Mouse (Mus musculus) T-helper 17 cell (primary cell): ENCODE data around the gene Mdga1.

ENCODE experiments used
- in situ Hi-C, 2 experiments: fragments of 300-600 bp; cut with MboI, MseI; formaldehyde crosslinking; loops; 1 replicate in 1 of 2; 2 replicates in 1 of 2; pipeline ENCODE4 v1.15.1; 2025; ENCODE audit warnings: high pct_unique_total_duplicates in 2 of 2

The Mdga1 gene

DNA sequence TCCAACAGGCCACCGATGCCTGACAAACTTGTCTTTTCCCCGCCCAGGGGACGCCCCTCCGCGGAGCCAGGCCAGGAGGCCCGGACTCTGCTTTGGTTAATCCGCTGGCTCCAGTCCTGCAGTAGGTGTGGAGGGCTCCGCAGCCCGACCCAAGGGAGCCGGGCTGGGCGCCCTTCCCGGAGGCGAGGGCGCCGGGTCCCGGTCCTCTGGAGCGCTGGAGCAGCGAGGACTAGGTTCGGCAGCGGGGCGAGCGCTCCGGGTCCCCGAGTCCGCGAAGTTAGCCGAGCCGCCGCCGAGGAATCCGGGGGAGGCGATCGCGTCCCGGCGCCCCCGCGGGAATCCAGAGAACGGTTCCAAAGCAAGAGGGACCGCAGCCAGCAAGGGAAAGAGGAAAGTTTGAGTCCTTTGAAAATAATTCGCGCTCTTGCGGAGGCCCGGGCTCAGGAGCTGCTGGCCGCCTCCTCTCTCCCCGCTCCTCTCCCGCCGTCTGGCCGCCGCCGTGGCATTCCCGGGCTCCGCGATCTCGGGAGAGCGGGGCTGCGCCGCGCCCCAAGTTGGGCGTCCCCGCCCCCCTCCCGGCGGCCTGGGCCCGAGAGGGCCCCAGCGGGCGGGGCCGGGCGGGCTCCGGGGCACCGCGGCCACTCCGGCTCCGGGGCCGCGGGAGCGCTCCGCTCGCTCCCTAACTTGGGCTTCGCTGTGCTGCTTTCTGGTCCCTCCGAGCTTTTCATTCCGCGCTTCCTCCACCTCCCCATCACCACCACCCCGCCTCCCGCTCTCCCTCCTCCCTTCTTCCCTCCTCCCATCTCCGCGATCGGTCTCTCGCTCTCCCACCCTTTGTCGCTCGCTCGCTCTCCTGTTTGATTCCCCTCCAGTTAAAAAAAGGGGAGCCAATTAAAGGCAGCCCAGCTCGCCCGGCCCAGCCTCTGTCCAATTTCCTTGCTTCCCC, 81.7 kb downstream of the Mdga1 start:
- in situ Hi-C loops, result no loop called here

DNA sequence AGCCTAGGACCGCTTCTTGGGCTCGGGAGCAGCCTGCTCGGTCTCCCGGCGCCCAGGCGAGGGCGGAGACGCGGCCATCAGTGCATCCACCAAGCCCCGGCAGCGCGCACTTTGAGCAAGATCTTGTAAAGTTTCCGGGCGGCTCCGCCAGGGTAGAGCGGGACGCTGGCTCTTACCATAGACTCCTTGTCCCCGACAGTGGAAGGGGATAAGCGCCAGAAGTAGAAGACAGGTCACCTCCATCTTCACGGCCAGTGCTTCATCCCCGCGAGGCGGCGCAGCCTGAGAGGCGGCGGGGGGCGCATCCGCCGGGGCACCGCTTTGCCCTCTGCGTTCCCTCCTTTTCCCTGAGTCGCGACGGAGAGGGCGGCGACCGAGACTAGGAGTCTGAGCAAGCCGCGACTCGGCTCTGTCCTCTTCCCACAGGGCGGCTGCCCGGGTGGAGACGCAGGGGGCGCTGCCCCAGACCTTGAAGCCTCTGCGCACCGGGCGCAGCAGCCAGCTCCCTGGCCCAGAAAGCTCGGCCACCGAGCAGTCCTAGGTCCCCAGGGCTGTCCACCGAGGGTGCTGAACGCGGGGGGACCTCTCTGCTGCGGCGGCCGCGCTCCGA, 82.5 kb downstream of the Mdga1 start:
- in situ Hi-C loops, result no loop called here

DNA sequence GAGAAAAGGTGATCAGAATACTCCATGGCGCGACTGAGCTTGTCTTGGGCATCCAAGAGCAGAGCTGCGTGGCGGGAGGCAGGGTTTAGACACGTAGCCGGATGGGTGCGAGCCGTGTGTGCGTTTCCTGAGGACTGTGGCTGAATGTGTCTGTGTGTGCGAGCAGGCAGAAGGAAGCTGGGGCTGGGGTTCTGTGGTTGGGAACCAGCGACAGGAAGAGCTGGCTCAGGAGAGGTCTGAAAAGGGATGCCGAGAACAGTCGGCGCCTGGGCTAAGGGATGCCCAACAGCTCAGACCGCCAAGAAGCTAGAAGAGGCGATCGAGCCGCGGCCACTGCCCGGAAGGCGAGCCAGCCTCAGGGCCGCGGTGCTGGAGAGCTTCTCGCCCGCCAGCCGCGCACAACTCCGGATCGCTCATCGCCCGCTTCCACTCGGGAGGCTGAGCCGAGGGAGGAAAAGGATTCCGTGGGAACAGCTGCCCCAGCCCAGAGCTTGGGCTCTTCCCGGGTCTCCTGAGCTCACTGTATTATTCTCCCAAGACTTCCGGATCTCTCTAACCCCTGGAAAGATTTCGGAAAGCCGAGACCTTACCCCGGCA, 83.1 kb downstream of the Mdga1 start:
- in situ Hi-C loops, result no loop called here

DNA sequence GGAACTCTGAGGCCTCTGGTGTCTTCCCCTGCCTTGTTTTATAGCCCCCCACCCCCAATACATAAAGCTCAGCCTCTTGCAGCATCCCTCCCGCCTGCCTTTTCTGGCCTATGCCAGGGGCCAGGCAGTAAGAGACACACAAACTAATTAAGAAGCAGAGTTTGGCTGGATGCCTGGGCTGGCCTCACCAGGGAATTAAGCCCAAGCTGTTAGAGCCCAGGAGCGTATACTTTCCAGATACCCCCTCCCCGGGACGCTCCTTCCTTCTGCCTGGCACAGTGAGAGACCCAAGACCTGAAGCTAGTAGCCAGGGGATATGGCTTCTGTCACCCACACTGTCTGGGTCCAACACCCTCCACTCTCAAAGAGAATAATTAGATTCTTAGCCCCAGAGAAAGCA, 83.8 kb downstream of the Mdga1 start:
- in situ Hi-C loops, result no loop called here

DNA sequence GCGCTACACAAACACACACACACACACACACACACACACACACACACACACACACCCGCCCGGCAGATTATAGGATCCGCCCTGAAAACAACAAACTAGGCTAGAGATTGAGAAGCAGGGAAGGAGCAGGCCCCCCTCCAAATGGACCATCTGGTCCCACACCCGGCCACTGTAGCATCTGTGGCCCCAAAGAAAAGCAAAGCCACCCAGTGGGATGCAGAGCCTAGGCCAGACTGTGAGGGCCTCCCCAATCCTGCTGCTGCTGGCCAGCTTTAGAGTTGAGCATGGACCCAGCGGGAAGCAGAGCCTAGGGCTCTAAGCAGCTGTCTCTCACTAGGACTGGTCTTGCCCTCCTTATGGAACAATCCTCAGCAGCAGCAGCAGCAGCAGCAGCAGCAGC, 85.3 kb downstream of the Mdga1 start:
- in situ Hi-C loops, result loop anchor here in 1 of 2 experiments (5.0 kb wide), 1 partner anchor 122 kb away; no protein-coding TSS in a partner anchor

DNA sequence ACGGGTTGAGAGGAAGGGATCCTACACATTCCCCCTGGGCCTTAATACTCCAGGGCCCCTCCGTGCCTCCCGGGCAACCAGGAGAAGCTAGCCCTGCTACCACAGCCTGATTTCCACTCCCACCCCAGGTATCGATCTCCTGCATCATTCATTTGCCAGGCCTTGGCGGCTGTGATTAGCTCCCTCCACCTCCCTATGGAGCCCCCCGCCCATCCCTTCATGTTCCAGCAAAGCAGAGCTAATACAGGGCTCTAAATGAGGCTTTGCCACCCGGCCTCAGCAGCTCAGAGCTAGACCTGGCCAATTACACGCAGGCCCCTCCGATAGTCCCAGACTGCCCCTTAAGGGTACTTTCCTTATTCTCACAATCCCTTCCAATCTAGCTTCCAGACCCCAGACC, 86.5 kb downstream of the Mdga1 start:
- in situ Hi-C loops, result loop anchor here in 1 of 2 experiments (5.0 kb wide), 1 partner anchor 121 kb away; no protein-coding TSS in a partner anchor

- in situ Hi-C loops, result loop anchor here in 1 of 2 experiments (5.0 kb wide), 1 partner anchor 121 kb away; no protein-coding TSS in a partner anchor
These were observed 87.0 kb downstream of the Mdga1 start for GRCm38 (mm10) chr17:29882885-29883284.

DNA sequence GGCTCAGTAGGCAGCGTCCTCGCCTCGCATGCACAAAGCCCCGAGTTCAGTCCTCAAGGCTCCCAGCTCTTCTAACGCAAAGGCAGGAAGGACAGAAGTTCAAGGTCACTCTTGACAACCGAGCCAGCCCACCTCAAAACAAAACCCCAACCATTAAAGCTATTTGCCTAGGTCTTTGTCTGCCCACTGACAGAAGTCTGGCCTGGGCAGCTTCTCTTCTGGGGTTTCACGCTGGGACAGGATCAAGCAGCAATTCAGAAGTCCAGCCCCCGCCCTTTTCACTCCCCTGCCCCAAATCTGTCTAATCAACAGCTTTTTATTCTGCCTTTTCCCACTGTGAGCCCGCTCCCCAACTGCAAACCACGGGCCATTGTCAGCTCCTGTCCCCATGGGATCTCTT, 89.6 kb downstream of the Mdga1 start:
- in situ Hi-C loops, result loop anchor here in 1 of 2 experiments (5.0 kb wide), 1 partner anchor 118 kb away; no protein-coding TSS in a partner anchor

DNA sequence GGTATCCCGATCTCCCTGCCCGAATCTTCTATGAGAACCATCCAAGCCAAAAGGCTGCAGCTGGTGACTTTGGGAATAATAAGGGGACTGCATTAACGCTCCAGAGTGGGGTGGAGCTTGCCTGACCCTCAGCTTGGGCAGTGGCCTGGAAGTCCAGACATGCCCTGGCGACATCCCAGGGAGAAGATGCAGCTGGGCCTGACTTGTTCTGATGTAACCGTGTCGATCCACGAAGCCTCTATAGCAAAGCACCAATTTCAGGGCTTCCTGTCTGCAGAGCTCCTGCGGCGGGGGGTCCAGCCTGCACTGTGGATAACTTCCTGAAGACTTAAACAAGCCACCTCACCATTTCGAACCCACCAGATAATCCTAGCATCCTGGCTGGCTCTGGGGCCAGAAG, 90.9 kb downstream of the Mdga1 start:
- in situ Hi-C loops, result loop anchor here in 1 of 2 experiments (5.0 kb wide), 1 partner anchor 77 kb away; no protein-coding TSS in a partner anchor

DNA sequence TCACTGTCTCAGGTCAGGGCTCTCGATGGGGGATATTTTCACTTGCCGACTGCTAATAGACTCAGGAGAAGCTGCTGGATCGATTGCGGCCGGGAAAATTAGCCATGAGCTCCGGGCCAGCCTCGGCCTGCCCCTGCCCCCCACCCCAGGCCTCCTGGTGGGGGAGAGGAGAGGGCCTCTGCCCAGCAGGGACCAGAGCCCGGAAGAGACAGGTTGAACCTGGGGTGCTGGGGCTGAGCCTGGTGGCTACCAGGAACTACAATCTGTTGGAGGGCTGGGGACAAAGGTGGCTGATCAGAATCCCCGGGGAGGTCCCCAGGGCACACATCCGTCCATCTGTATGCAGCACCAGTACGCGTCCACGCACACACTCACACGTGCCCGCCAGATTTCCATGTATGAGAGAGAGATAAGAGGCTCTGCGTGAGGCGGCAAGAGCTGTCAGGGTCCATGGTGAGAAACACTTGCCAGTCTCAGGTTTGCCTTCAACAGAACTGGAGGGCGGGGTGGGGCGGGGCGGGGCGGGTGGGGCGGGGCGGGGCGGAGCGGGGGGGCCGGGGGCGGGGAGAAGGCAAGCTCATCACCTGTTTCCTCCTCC, 95.7 kb downstream of the Mdga1 start:
- in situ Hi-C loops, result no loop called here

DNA sequence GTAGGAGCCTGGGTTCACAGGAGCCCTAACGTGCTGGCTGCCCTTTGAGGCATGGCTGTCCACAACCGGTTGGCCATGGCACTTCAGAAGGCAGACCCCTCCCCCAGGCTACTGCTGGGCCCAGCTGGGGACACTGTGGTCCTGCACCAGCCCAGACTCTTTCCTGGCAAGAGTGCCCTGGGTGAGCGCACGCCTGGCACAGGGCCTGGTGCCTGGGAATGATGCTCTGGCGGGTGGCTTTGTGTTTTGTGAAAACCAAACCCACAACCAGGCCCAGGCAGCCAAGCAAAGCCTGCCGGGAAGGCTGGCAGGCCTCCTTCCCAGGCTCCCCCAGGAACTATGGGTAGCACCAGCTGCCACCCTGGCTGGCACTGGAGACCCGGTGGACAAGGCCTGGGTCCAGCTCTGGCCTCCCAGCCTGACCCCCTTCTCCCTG, 96.3 kb downstream of the Mdga1 start:
- in situ Hi-C loops, result no loop called here

- in situ Hi-C loops, result no loop called here
These were observed 99.6 kb downstream of the Mdga1 start for GRCm38 (mm10) chr17:29870316-29870715.

- in situ Hi-C loops, result no loop called here
These were observed 104.0 kb downstream of the Mdga1 start for GRCm38 (mm10) chr17:29865914-29866313.

DNA sequence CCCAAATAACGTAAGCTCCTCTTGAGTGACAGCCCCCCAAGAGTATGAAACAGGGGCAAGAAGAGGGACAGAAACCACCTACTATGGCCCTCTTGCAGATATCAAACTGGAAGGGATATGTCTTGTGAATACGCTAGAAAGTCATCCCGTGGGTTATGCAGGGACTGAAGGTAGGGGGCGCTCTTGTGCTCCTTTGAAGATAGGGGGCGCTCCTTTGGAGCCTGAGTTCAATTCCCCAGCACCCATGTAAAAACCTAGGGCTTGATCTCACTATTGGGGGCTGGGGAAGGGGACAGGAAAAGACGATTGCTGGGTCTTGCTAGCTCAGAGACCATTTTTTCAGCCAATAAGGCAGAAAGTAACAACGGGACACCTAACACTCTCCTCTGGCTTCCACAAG, 105.4 kb downstream of the Mdga1 start:
- in situ Hi-C loops, result no loop called here

GRCm38 (mm10) chr17:29859788-29860283, 110.1 kb downstream of the Mdga1 start:
- in situ Hi-C loops, result no loop called here

DNA sequence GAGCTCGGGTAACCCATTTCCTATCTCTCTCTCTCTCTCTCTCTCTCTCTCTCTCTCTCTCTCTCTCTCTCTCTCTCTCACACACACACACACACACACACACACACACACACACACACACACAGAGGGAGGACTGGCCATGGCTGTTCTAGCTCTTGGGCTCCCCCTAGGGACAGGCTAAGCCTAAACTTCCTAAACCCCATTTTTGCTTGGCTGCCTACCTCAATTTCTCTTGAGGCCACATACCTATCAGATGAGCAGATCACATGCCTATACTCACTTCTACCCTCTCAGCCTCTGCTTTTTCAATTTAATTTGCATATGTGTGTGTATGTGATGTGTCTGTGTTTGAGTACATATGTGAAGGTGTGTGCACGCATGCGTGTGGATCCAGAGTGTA, 111.1 kb downstream of the Mdga1 start:
- in situ Hi-C loops, result no loop called here

- in situ Hi-C loops, result no loop called here
These were observed 113.9 kb downstream of the Mdga1 start for GRCm38 (mm10) chr17:29855702-29856580.

GRCm38 (mm10) chr17:29854835-29855234, 115.1 kb downstream of the Mdga1 start:
- in situ Hi-C loops, result no loop called here

- in situ Hi-C loops, result no loop called here
These were observed 115.5 kb downstream of the Mdga1 start for GRCm38 (mm10) chr17:29854388-29854787.

DNA sequence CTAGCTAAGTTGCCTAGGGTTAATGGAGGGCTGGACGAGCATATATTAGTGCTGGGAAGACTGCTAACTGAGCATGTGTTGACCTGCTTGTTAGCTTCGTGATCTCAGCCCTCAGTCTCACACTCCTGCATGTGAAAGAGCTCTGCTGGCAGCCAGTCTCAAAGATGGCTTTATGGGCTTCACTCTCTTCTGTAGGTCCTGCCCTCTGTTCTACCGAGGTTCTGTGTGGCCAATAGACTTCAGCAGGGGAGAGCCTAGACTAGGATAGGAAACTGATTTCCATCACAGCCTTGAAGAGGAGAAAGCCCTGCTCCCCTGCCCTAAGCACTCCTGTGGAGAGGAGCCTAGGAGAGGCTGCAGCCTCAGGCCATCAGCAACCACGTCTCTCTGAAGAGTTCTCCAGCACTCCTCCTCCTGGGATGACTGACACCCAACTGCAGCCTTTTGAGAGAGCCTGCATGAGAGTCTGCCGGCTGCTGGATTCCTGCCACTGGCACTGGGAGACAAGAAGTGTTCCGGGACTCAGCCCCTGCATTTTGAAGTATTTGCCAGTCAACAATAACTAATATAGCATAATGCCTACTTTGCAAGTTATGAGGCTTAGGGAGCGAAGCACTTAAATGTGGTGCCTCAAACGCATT, 116.9 kb downstream of the Mdga1 start:
- in situ Hi-C loops, result no loop called here
